Mouse (Mus musculus) intestine, embryonic 15.5 days (tissue): ENCODE data around the gene Larp1b. TPM values are rescaled to one million over a fixed set of nuclear protein-coding genes. Genes with fewer than 3 reads are reported as not detected.
A peak's percentile ranks its signal among the peaks of the same experiment; 100 is the strongest.

Source experiments
- ATAC-seq: fragments of 200-750 bp; cut with Nextera tagmentation; 2 replicates; pipeline ENCODE4 v1.8.0; 2017; ENCODE audit warnings: moderate TSS enrichment, moderate library complexity
- H3K27ac ChIP-seq: fragments of 300-500 bp; sonication (generic); 2 replicates; pipeline ENCODE4 v1.5.1; 2015; ENCODE audit warnings: mild to moderate bottlenecking, inconsistent platforms
- H3K27me3 ChIP-seq: fragments of 300-500 bp; sonication (generic); replicated peaks from 2 replicates; pipeline ENCODE4 v1.6.1; 2015; ENCODE audit warnings: inconsistent platforms
- H3K36me3 ChIP-seq: fragments of 300-500 bp; sonication (generic); 2 replicates; pipeline ENCODE4 v1.6.1; 2015; ENCODE audit warnings: inconsistent platforms
- H3K4me1 ChIP-seq: fragments of 300-500 bp; sonication (generic); replicated peaks from 2 replicates; pipeline ENCODE4 v1.6.1; 2015; ENCODE audit warnings: inconsistent platforms
- H3K4me2 ChIP-seq: fragments of 300-500 bp; sonication (generic); replicated peaks from 2 replicates; pipeline ENCODE4 v1.6.1; 2015; ENCODE audit warnings: mild to moderate bottlenecking, inconsistent platforms
- H3K4me3 ChIP-seq: fragments of 300-500 bp; sonication (generic); replicated peaks from 2 replicates; pipeline ENCODE4 v1.5.1; 2015; ENCODE audit warnings: inconsistent platforms
- H3K9ac ChIP-seq: fragments of 300-500 bp; sonication (generic); 2 replicates; pipeline ENCODE4 v1.6.1; 2015; ENCODE audit warnings: inconsistent platforms
- H3K9me3 ChIP-seq: fragments of 300-500 bp; sonication (generic); 2 replicates; pipeline ENCODE4 v1.6.1; 2016; ENCODE audit warnings: inconsistent platforms
- WGBS: fragments of 180-500 bp; shearing (Covaris S2); methylation state at CpG from one replicate; pipeline ENCODE4 v1.1.7; 2015; 5-methylcytosine and 5-hydroxymethylcytosine counted together
- polyA plus RNA-seq: library from polyadenylated mRNA; unstranded; fragments of >200 nt; fragmentation: Nextera tagmentation; extraction: Ambion mirVana; gene quantifications from 2 replicates; pipeline ENCODE4 v1.2.1, GENCODE M21; 2015

Larp1b gene
- polyA plus RNA-seq, 1 experiment from 2014 or later, result 10.4 TPM

- H3K36me3 ChIP-seq, result no peaks in the 10 kb centered on the region
These were observed 37.9 kb downstream of the Larp1b start for GRCm38 (mm10) chr3:40987539-40987938.

GRCm38 (mm10) chr3:40988722-40989121 is 39.1 kb downstream of the Larp1b start:
- no peaks in the 10 kb centered on the region for H3K36me3 ChIP-seq
- WGBS, result 69% methylated on average over 2 of the region's 2 CpGs
- H3K9ac ChIP-seq, result no peak overlapping the region

More at GRCm38 (mm10) chr3:40987539-40987938, 37.9 kb downstream of the Larp1b start:
- WGBS, result 79% methylated on average over 5 of the region's 5 CpGs
- ATAC-seq, result no peak
- no peak overlapping the region for H3K9ac ChIP-seq
- H3K4me1 ChIP-seq, result no peaks in the 10 kb centered on the region
- no peak overlapping the region for H3K4me3 ChIP-seq
- H3K4me2 ChIP-seq, result no peak overlapping the region
- H3K9me3 ChIP-seq, result no peaks in the 10 kb centered on the region
- H3K27me3 ChIP-seq, result no peaks in the 10 kb centered on the region
- no peak overlapping the region for H3K27ac ChIP-seq

GRCm38 (mm10) chr3:40991541-40991940 is 41.9 kb downstream of the Larp1b start:
- ATAC-seq, result no peak
- no peak overlapping the region for H3K4me2 ChIP-seq
- 48% methylated on average over 3 of the region's 3 CpGs for WGBS
- H3K27me3 ChIP-seq, result no peaks in the 10 kb centered on the region
- H3K36me3 ChIP-seq, result no peaks in the 10 kb centered on the region
- H3K4me1 ChIP-seq, result 0 out of 2 replicates have a peak, but pooled peaks cover 2% of the 10 kb centered on the region
- H3K9me3 ChIP-seq, result no peaks in the 10 kb centered on the region
- no peak overlapping the region for H3K27ac ChIP-seq
- no peak overlapping the region for H3K4me3 ChIP-seq
- H3K9ac ChIP-seq, result no peak overlapping the region

More at GRCm38 (mm10) chr3:40988722-40989121, 39.1 kb downstream of the Larp1b start:
- no peaks in the 10 kb centered on the region for H3K27me3 ChIP-seq
- H3K4me1 ChIP-seq, result no peaks in the 10 kb centered on the region
- H3K9me3 ChIP-seq, result no peaks in the 10 kb centered on the region
- no peak overlapping the region for H3K4me3 ChIP-seq
- ATAC-seq, result no peak; the same call in 1 of the 2 replicates
- H3K4me2 ChIP-seq, result no peak overlapping the region
- no peak overlapping the region for H3K27ac ChIP-seq

GRCm38 (mm10) chr3:40995161-40995560 is 45.5 kb downstream of the Larp1b start:
- no peaks in the 10 kb centered on the region for H3K27me3 ChIP-seq
- H3K4me1 ChIP-seq, result 0 out of 2 replicates have a peak, but pooled peaks cover 2% of the 10 kb centered on the region
- H3K4me3 ChIP-seq, result no peak overlapping the region
- H3K9ac ChIP-seq, result no peak overlapping the region
- no peak overlapping the region for H3K27ac ChIP-seq
- H3K9me3 ChIP-seq, result no peaks in the 10 kb centered on the region
- H3K36me3 ChIP-seq, result no peaks in the 10 kb centered on the region
- ATAC-seq, result peak; percentile 51; the same call in 1 of the 2 replicates
- 53% methylated on average over 1 of the region's 1 CpGs for WGBS
- no peak overlapping the region for H3K4me2 ChIP-seq

- H3K4me3 ChIP-seq, result no peak overlapping the region
- no peak overlapping the region for H3K4me2 ChIP-seq
- no peak overlapping the region for H3K9ac ChIP-seq
- H3K36me3 ChIP-seq, result no peaks in the 10 kb centered on the region
- ATAC-seq, result no peak
- 81% methylated on average over 8 of the region's 8 CpGs for WGBS
- H3K27ac ChIP-seq, result no peak overlapping the region
- no peaks in the 10 kb centered on the region for H3K4me1 ChIP-seq
- no peaks in the 10 kb centered on the region for H3K9me3 ChIP-seq
- H3K27me3 ChIP-seq, result no peaks in the 10 kb centered on the region
These were observed 59.7 kb downstream of the Larp1b start for GRCm38 (mm10) chr3:41009315-41009714.

- Histone ChIP-seq H3K9ac (no peak overlapping the region), H3K4me2 (no peak overlapping the region)
- WGBS, result 92% methylated on average over 3 of the region's 3 CpGs
These were observed 60.4 kb downstream of the Larp1b start for GRCm38 (mm10) chr3:41009990-41010389.

GRCm38 (mm10) chr3:41010701-41011100 is 61.1 kb downstream of the Larp1b start:
- H3K9me3 ChIP-seq, result no peaks in the 10 kb centered on the region
- H3K4me1 ChIP-seq, result no peaks in the 10 kb centered on the region
- no peak for ATAC-seq
- WGBS, result 77% methylated on average over 6 of the region's 6 CpGs
- no peaks in the 10 kb centered on the region for H3K27me3 ChIP-seq
- H3K36me3 ChIP-seq, result no peaks in the 10 kb centered on the region
- no peak overlapping the region for H3K4me2 ChIP-seq
- H3K4me3 ChIP-seq, result no peak overlapping the region
- no peak overlapping the region for H3K27ac ChIP-seq
- H3K9ac ChIP-seq, result no peak overlapping the region

More at GRCm38 (mm10) chr3:41009990-41010389, 60.4 kb downstream of the Larp1b start:
- no peak for ATAC-seq
- Histone ChIP-seq H3K9me3 (no peaks in the 10 kb centered on the region), H3K4me1 (no peaks in the 10 kb centered on the region), H3K36me3 (no peaks in the 10 kb centered on the region), H3K27ac (no peak overlapping the region), H3K27me3 (no peaks in the 10 kb centered on the region), H3K4me3 (no peak overlapping the region)

GRCm38 (mm10) chr3:41012451-41012850 is 62.8 kb downstream of the Larp1b start:
- Histone ChIP-seq H3K4me3 (no peak overlapping the region), H3K9ac (no peak overlapping the region), H3K4me2 (no peak overlapping the region), H3K9me3 (no peaks in the 10 kb centered on the region), H3K27ac (no peak overlapping the region), H3K36me3 (no peaks in the 10 kb centered on the region), H3K27me3 (no peaks in the 10 kb centered on the region), H3K4me1 (no peaks in the 10 kb centered on the region)
- ATAC-seq, result no peak
- WGBS, result 95% methylated on average over 7 of the region's 7 CpGs

GRCm38 (mm10) chr3:41014946-41015345 is 65.3 kb downstream of the Larp1b start:
- Histone ChIP-seq H3K9me3 (no peaks in the 10 kb centered on the region), H3K4me1 (no peaks in the 10 kb centered on the region), H3K36me3 (no peaks in the 10 kb centered on the region), H3K27ac (no peak overlapping the region), H3K4me2 (no peak overlapping the region), H3K9ac (no peak overlapping the region), H3K27me3 (no peaks in the 10 kb centered on the region), H3K4me3 (no peak overlapping the region)
- no peak for ATAC-seq
- 71% methylated on average over 6 of the region's 6 CpGs for WGBS

GRCm38 (mm10) chr3:41018022-41018608 is 68.5 kb downstream of the Larp1b start:
- Histone ChIP-seq H3K27me3 (no peaks in the 10 kb centered on the region), H3K9me3 (no peaks in the 10 kb centered on the region), H3K9ac (no peak overlapping the region), H3K27ac (no peak overlapping the region), H3K4me1 (no peaks in the 10 kb centered on the region), H3K4me3 (no peak overlapping the region), H3K36me3 (no peaks in the 10 kb centered on the region), H3K4me2 (no peak overlapping the region)
- 54% methylated on average over 3 of the region's 3 CpGs for WGBS
- ATAC-seq, result no peak

- H3K27me3 ChIP-seq, result no peaks in the 10 kb centered on the region
- H3K4me1 ChIP-seq, result no peaks in the 10 kb centered on the region
- no peaks in the 10 kb centered on the region for H3K9me3 ChIP-seq
- ATAC-seq, result no peak
- 86% methylated on average over 7 of the region's 7 CpGs for WGBS
- no peak overlapping the region for H3K27ac ChIP-seq
- no peak overlapping the region for H3K9ac ChIP-seq
- no peak overlapping the region for H3K4me2 ChIP-seq
- no peak overlapping the region for H3K4me3 ChIP-seq
- no peaks in the 10 kb centered on the region for H3K36me3 ChIP-seq
These were observed 71.1 kb downstream of the Larp1b start for GRCm38 (mm10) chr3:41020687-41021086.

- Histone ChIP-seq H3K27ac (no peak overlapping the region), H3K36me3 (no peaks in the 10 kb centered on the region), H3K9ac (no peak overlapping the region), H3K4me1 (no peaks in the 10 kb centered on the region), H3K4me3 (no peak overlapping the region), H3K27me3 (no peaks in the 10 kb centered on the region), H3K4me2 (no peak overlapping the region), H3K9me3 (no peaks in the 10 kb centered on the region)
- 74% methylated on average over 6 of the region's 6 CpGs for WGBS
- ATAC-seq, result no peak
These were observed 72.4 kb downstream of the Larp1b start for GRCm38 (mm10) chr3:41021980-41022379.

- H3K9me3 ChIP-seq, result no peaks in the 10 kb centered on the region
- WGBS, result 93% methylated on average over 1 of the region's 1 CpGs
These were observed 81.1 kb downstream of the Larp1b start for GRCm38 (mm10) chr3:41030705-41031104.

More at GRCm38 (mm10) chr3:41030705-41031104, 81.1 kb downstream of the Larp1b start:
- no peak overlapping the region for H3K27ac ChIP-seq
- H3K4me2 ChIP-seq, result no peak overlapping the region
- H3K9ac ChIP-seq, result no peak overlapping the region
- no peak overlapping the region for H3K4me3 ChIP-seq
- H3K36me3 ChIP-seq, result no peaks in the 10 kb centered on the region
- H3K27me3 ChIP-seq, result no peaks in the 10 kb centered on the region
- ATAC-seq, result no peak
- no peaks in the 10 kb centered on the region for H3K4me1 ChIP-seq
